Mouse (Mus musculus): ENCODE data around the gene Alcam. TPM values are rescaled to one million over a fixed set of nuclear protein-coding genes. Genes with fewer than 3 reads are reported as not detected.

The Alcam gene
- total and polyA plus RNA-seq, 3 experiments: 1.5 to 3.5 (median 2.4) TPM

GRCm38 (mm10) chr16:52452862-52453715 lies 785 bp downstream of the Alcam start:
- Histone ChIP-seq H3K4me1 (ENCODE audit: control insufficient read depth, insufficient read depth, low read length) (no peaks in the 10 kb centered on the region), H3K36me3 (ENCODE audit: control insufficient read depth, insufficient read depth, low read length) (no peaks in the 10 kb centered on the region), H3K27me3 (ENCODE audit: control insufficient read depth, insufficient read depth, low read length) (no peaks in the 10 kb centered on the region), H3K27ac (no peak overlapping the region; the same call in 1 of the 2 replicates), H3K79me2 (replicated peaks; ENCODE audit: control insufficient read depth, insufficient read depth, low read length) (no peaks in the 10 kb centered on the region), H3K9ac (ENCODE audit: low read depth, low read length) (peak overlapping the region; percentile 26), H3K4me3 (peak overlapping the region; percentile 75)
- under 1% methylated on average over 55 of the region's 55 CpGs for whole genome bisulfite sequencing
- TF ChIP-seq POLR2A (IDR thresholded peaks at IDR 0.05; ENCODE audit: insufficient read depth, low read depth, low read length): peak; percentile 44
- TF ChIP-seq CTCF (IDR thresholded peaks at IDR 0.05): peak; percentile 90
- peak; percentile 61; the same call in 1 of the 2 replicates for TF ChIP-seq EP300 (IDR thresholded peaks at IDR 0.05; ENCODE audit: insufficient read depth, low read depth, low read length)
- intact Hi-C loops (cut with DNase I): loop anchor here (5.0 kb wide), 2 partner anchors 141 to 814 kb away; no protein-coding TSS in a partner anchor
- peak; percentile 94 to 96 for DNase-seq

GRCm38 (mm10) chr16:52452477-52452831 lies 1.4 kb downstream of the Alcam start:
- Histone ChIP-seq H3K9ac (ENCODE audit: low read depth, low read length) (peak overlapping the region; percentile 29), H3K27ac (no peak overlapping the region), H3K36me3 (ENCODE audit: control insufficient read depth, insufficient read depth, low read length) (no peaks in the 10 kb centered on the region), H3K4me3 (peak overlapping the region; percentile 75), H3K79me2 (replicated peaks; ENCODE audit: control insufficient read depth, insufficient read depth, low read length) (no peaks in the 10 kb centered on the region), H3K27me3 (ENCODE audit: control insufficient read depth, insufficient read depth, low read length) (no peaks in the 10 kb centered on the region), H3K4me1 (ENCODE audit: control insufficient read depth, insufficient read depth, low read length) (no peaks in the 10 kb centered on the region)
- TF ChIP-seq EP300 (IDR thresholded peaks at IDR 0.05; ENCODE audit: insufficient read depth, low read depth, low read length): no peak
- TF ChIP-seq POLR2A (IDR thresholded peaks at IDR 0.05; ENCODE audit: insufficient read depth, low read depth, low read length): no peak
- TF ChIP-seq CTCF (IDR thresholded peaks at IDR 0.05): no peak
- intact Hi-C loops (cut with DNase I): loop anchor here (5.0 kb wide), 2 partner anchors 140 to 815 kb away; no protein-coding TSS in a partner anchor
- no peak for DNase-seq
- WGBS: under 1% methylated on average over 26 of the region's 26 CpGs

GRCm38 (mm10) chr16:52451786-52452476 lies 1.9 kb downstream of the Alcam start:
- intact Hi-C loops (cut with DNase I): loop anchor here (5.0 kb wide), 2 partner anchors 140 to 815 kb away; no protein-coding TSS in a partner anchor
- DNase-seq: peak; percentile 18 to 35
- no peaks in the 10 kb centered on the region for H3K27me3 ChIP-seq (ENCODE audit: control insufficient read depth, insufficient read depth, low read length)
- peak overlapping the region; percentile 75 for H3K4me3 ChIP-seq
- no peak overlapping the region for H3K27ac ChIP-seq
- peak overlapping the region; percentile 29; the same call in 1 of the 2 replicates for H3K9ac ChIP-seq (ENCODE audit: low read depth, low read length)
- TF ChIP-seq POLR2A (IDR thresholded peaks at IDR 0.05; ENCODE audit: insufficient read depth, low read depth, low read length) (no peak), EP300 (IDR thresholded peaks at IDR 0.05; ENCODE audit: insufficient read depth, low read depth, low read length) (no peak), CTCF (IDR thresholded peaks at IDR 0.05) (no peak)
- no peaks in the 10 kb centered on the region for H3K36me3 ChIP-seq (ENCODE audit: control insufficient read depth, insufficient read depth, low read length)
- no peaks in the 10 kb centered on the region for H3K79me2 ChIP-seq (replicated peaks; ENCODE audit: control insufficient read depth, insufficient read depth, low read length)
- H3K4me1 ChIP-seq (ENCODE audit: control insufficient read depth, insufficient read depth, low read length): no peaks in the 10 kb centered on the region
- under 1% methylated on average over 23 of the region's 23 CpGs for WGBS

- no peak overlapping the region for H3K27ac ChIP-seq
- intact Hi-C loops (cut with DNase I): loop anchor here (5.0 kb wide), 2 partner anchors 139 to 816 kb away; no protein-coding TSS in a partner anchor
- WGBS: 3% methylated on average over 15 of the region's 15 CpGs
These were observed 2.6 kb downstream of the Alcam start for GRCm38 (mm10) chr16:52451101-52451785.

GRCm38 (mm10) chr16:52450245-52451100 lies 3.4 kb downstream of the Alcam start:
- H3K9ac ChIP-seq (ENCODE audit: low read depth, low read length): peak overlapping the region; percentile 14; the same call in 1 of the 2 replicates
- H3K36me3 ChIP-seq (ENCODE audit: control insufficient read depth, insufficient read depth, low read length): no peaks in the 10 kb centered on the region
- no peak overlapping the region for H3K27ac ChIP-seq
- no peaks in the 10 kb centered on the region for H3K79me2 ChIP-seq (replicated peaks; ENCODE audit: control insufficient read depth, insufficient read depth, low read length)
- 3% methylated on average over 28 of the region's 28 CpGs for WGBS
- intact Hi-C loops (cut with DNase I): loop anchor here (5.0 kb wide), 2 partner anchors 138 to 817 kb away; no protein-coding TSS in a partner anchor
- H3K4me1 ChIP-seq (ENCODE audit: control insufficient read depth, insufficient read depth, low read length): no peaks in the 10 kb centered on the region
- H3K27me3 ChIP-seq (ENCODE audit: control insufficient read depth, insufficient read depth, low read length): no peaks in the 10 kb centered on the region
- DNase-seq: peak; percentile 67 to 68
- TF ChIP-seq POLR2A (IDR thresholded peaks at IDR 0.05; ENCODE audit: insufficient read depth, low read depth, low read length): no peak
- TF ChIP-seq CTCF (IDR thresholded peaks at IDR 0.05): peak; percentile 23; the same call in 1 of the 2 replicates
- peak overlapping the region; percentile 75 for H3K4me3 ChIP-seq

More at GRCm38 (mm10) chr16:52451101-52451785, 2.6 kb downstream of the Alcam start:
- no peak for TF ChIP-seq POLR2A (IDR thresholded peaks at IDR 0.05; ENCODE audit: insufficient read depth, low read depth, low read length)
- no peak for TF ChIP-seq CTCF (IDR thresholded peaks at IDR 0.05)
- H3K79me2 ChIP-seq (replicated peaks; ENCODE audit: control insufficient read depth, insufficient read depth, low read length): no peaks in the 10 kb centered on the region
- H3K9ac ChIP-seq (ENCODE audit: low read depth, low read length): no peak overlapping the region
- DNase-seq: peak; percentile 11 to 40
- no peaks in the 10 kb centered on the region for H3K4me1 ChIP-seq (ENCODE audit: control insufficient read depth, insufficient read depth, low read length)
- H3K36me3 ChIP-seq (ENCODE audit: control insufficient read depth, insufficient read depth, low read length): no peaks in the 10 kb centered on the region
- peak overlapping the region; percentile 75 for H3K4me3 ChIP-seq
- H3K27me3 ChIP-seq (ENCODE audit: control insufficient read depth, insufficient read depth, low read length): no peaks in the 10 kb centered on the region
